Mouse (Mus musculus): ENCODE measurements around the gene Paxx. TPM values are rescaled to one million over a fixed set of nuclear protein-coding genes. Genes with fewer than 3 reads are reported as not detected.

Paxx gene
- polyA plus RNA-seq (2012; rRNA removed) (7.9 and 9.2 TPM in 2 replicates), polyA plus RNA-seq (2014; fragmentation: Nextera tagmentation; extraction: Ambion mirVana) (6.3 and 7.3 TPM in 2 replicates)

GRCm38 (mm10) chr2:25460551-25461309 is at the start of gene Paxx:
Paxx (minus strand) TSS chr2:25461094.
- under 1% methylated on average over 48 of the region's 48 CpGs for WGBS (ENCODE audit: insufficient replicate concordance)
- peak within 1 kb of the TSS; percentile 90 for H3K4me2 ChIP-seq (ENCODE audit: low read depth)
- peak within 1 kb of the TSS; percentile 71 to 83 for H3K4me3 ChIP-seq (ENCODE audit: insufficient read depth in 1 of 2, low read depth in 2 of 2, low read length in 2 of 2)
- TF ChIP-seq CTCF (IDR thresholded peaks at IDR 0.05; ENCODE audit: low read depth) (no peak), EP300 (IDR thresholded peaks at IDR 0.05; ENCODE audit: low read depth) (no peak)
- peaks cover 4 to 11% of the 10 kb centered on the region in 2 experiments for H3K4me1 ChIP-seq (replicated peaks; ENCODE audit: control insufficient read depth in 2 of 2, insufficient read depth in 2 of 2, low read length in 1 of 2)
- peak; percentile 84 for ATAC-seq (ENCODE audit: insufficient read depth)
- H3K27me3 ChIP-seq (ENCODE audit: control insufficient read depth, insufficient read depth, low read length): no peaks in the 10 kb centered on the region
- H3K9ac ChIP-seq (replicated peaks): peak within 1 kb of the TSS; percentile 77
- no peaks in the 10 kb centered on the region for H3K36me3 ChIP-seq (replicated peaks; ENCODE audit: control insufficient read depth, insufficient read depth, low read depth)
- peak within 1 kb of the TSS; percentile 81 for H3K27ac ChIP-seq
- DNase-seq (ENCODE audit: low read depth in 3 of 3, low spot score in 3 of 3): peak; percentile 91 to 95 (median 93)
- no peaks in the 10 kb centered on the region for H3K9me3 ChIP-seq (ENCODE audit: control insufficient read depth, low read length)

DNA sequence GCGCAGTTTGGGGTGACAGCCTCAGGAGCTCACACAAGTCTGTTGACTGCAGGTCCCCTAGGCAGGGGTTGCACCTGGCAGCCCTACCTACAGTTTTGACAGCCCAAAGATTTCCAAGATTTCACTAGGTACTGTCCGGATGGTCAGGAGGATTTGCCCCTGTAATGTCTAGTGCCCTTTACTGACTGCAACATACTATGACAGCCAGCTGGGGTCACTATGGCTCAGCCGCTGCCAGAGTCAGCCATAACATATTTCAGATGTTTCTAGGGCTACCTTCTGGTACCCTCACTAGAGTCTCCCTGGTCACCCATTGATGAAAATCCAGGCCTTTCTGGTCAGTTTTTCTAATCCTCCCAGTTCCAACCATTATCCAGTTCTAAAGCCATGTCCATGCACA is 49.0 kb upstream of the Paxx start:
- no peak for ATAC-seq (ENCODE audit: insufficient read depth)
- DNase-seq (ENCODE audit: low read depth in 3 of 3, low spot score in 3 of 3): no peak
- no peak overlapping the region for H3K27ac ChIP-seq
- no peak overlapping the region for H3K4me3 ChIP-seq (ENCODE audit: insufficient read depth in 1 of 2, low read depth in 2 of 2, low read length in 2 of 2)
- no peaks in the 10 kb centered on the region for H3K27me3 ChIP-seq (ENCODE audit: control insufficient read depth, insufficient read depth, low read length)
- H3K36me3 ChIP-seq (replicated peaks; ENCODE audit: control insufficient read depth, insufficient read depth, low read depth): no peaks in the 10 kb centered on the region; the same call in 1 of the 2 replicates
- 66% methylated on average over 3 of the region's 3 CpGs for WGBS (ENCODE audit: insufficient replicate concordance)
- no peaks in the 10 kb centered on the region; a peak in 1 of 4 replicates for H3K4me1 ChIP-seq (replicated peaks; ENCODE audit: control insufficient read depth in 2 of 2, insufficient read depth in 2 of 2, low read length in 1 of 2)
- H3K9me3 ChIP-seq (ENCODE audit: control insufficient read depth, low read length): no peaks in the 10 kb centered on the region
- TF ChIP-seq EP300 (IDR thresholded peaks at IDR 0.05; ENCODE audit: low read depth) (no peak), CTCF (IDR thresholded peaks at IDR 0.05; ENCODE audit: low read depth) (peak; percentile 45)
- no peak overlapping the region for H3K4me2 ChIP-seq (ENCODE audit: low read depth)
- H3K9ac ChIP-seq (replicated peaks): no peak overlapping the region

GRCm38 (mm10) chr2:25506964-25507363 is 46.1 kb upstream of the Paxx start:
- peak; percentile 53; the same call in 1 of the 2 replicates for TF ChIP-seq CTCF (IDR thresholded peaks at IDR 0.05; ENCODE audit: low read depth)
- no peak for TF ChIP-seq EP300 (IDR thresholded peaks at IDR 0.05; ENCODE audit: low read depth)
- Histone ChIP-seq H3K4me1 (replicated peaks; ENCODE audit: control insufficient read depth in 2 of 2, insufficient read depth in 2 of 2, low read length in 1 of 2) (peaks cover 14 to 19% of the 10 kb centered on the region in 2 experiments), H3K9ac (replicated peaks) (no peak overlapping the region), H3K9me3 (ENCODE audit: control insufficient read depth, low read length) (no peaks in the 10 kb centered on the region), H3K4me3 (ENCODE audit: insufficient read depth in 1 of 2, low read depth in 2 of 2, low read length in 2 of 2) (no peak overlapping the region), H3K4me2 (ENCODE audit: low read depth) (no peak overlapping the region), H3K27ac (no peak overlapping the region), H3K27me3 (ENCODE audit: control insufficient read depth, insufficient read depth, low read length) (no peaks in the 10 kb centered on the region), H3K36me3 (replicated peaks; ENCODE audit: control insufficient read depth, insufficient read depth, low read depth) (peaks cover 3% of the 10 kb centered on the region; the same call in 1 of the 2 replicates)
- ATAC-seq (ENCODE audit: insufficient read depth): no peak
- WGBS (ENCODE audit: insufficient replicate concordance): 47% methylated on average over 5 of the region's 5 CpGs
- no peak for DNase-seq (ENCODE audit: low read depth in 3 of 3, low spot score in 3 of 3)

GRCm38 (mm10) chr2:25505860-25506259 is 45.0 kb upstream of the Paxx start:
- peaks cover 3% of the 10 kb centered on the region; the same call in 1 of the 2 replicates for H3K36me3 ChIP-seq (replicated peaks; ENCODE audit: control insufficient read depth, insufficient read depth, low read depth)
- H3K27me3 ChIP-seq (ENCODE audit: control insufficient read depth, insufficient read depth, low read length): no peaks in the 10 kb centered on the region
- DNase-seq (ENCODE audit: low read depth in 3 of 3, low spot score in 3 of 3) (no peak), ATAC-seq (ENCODE audit: insufficient read depth) (no peak)
- no peak overlapping the region for H3K4me2 ChIP-seq (ENCODE audit: low read depth)
- WGBS (ENCODE audit: insufficient replicate concordance): 84% methylated on average over 4 of the region's 4 CpGs
- H3K9me3 ChIP-seq (ENCODE audit: control insufficient read depth, low read length): no peaks in the 10 kb centered on the region
- H3K27ac ChIP-seq: no peak overlapping the region
- peaks cover 22 to 27% of the 10 kb centered on the region in 2 experiments for H3K4me1 ChIP-seq (replicated peaks; ENCODE audit: control insufficient read depth in 2 of 2, insufficient read depth in 2 of 2, low read length in 1 of 2)
- TF ChIP-seq EP300 (IDR thresholded peaks at IDR 0.05; ENCODE audit: low read depth) (no peak), CTCF (IDR thresholded peaks at IDR 0.05; ENCODE audit: low read depth) (no peak)
- H3K4me3 ChIP-seq (ENCODE audit: insufficient read depth in 1 of 2, low read depth in 2 of 2, low read length in 2 of 2): no peak overlapping the region
- no peak overlapping the region for H3K9ac ChIP-seq (replicated peaks)

DNA sequence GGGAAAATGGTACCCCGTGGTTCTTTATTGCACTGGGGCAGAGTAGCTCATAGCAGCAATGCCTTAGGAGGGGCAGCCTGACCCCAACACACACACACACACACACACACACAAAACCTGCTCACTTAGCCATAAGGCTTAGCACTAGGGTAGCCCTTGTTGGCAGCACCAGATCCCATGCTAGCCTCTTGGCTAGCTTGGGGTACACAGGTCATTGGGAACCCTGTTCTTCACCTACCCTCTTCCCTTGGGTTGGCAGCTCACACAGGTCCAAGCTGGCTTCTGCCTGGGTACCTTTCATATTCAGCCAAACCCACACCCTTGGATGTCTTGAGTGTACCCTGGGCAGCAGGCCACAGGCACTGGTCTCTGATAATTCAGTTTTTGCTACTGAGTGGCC is 44.1 kb upstream of the Paxx start:
- H3K36me3 ChIP-seq (replicated peaks; ENCODE audit: control insufficient read depth, insufficient read depth, low read depth): peaks cover 3% of the 10 kb centered on the region; the same call in 1 of the 2 replicates
- peaks cover 24 to 31% of the 10 kb centered on the region in 2 experiments for H3K4me1 ChIP-seq (replicated peaks; ENCODE audit: control insufficient read depth in 2 of 2, insufficient read depth in 2 of 2, low read length in 1 of 2)
- no peaks in the 10 kb centered on the region for H3K27me3 ChIP-seq (ENCODE audit: control insufficient read depth, insufficient read depth, low read length)
- H3K27ac ChIP-seq: no peak overlapping the region
- H3K9ac ChIP-seq (replicated peaks): no peak overlapping the region
- H3K4me2 ChIP-seq (ENCODE audit: low read depth): no peak overlapping the region
- DNase-seq (ENCODE audit: low read depth in 3 of 3, low spot score in 3 of 3) (no peak), ATAC-seq (ENCODE audit: insufficient read depth) (no peak)
- H3K9me3 ChIP-seq (ENCODE audit: control insufficient read depth, low read length): no peaks in the 10 kb centered on the region
- no peak overlapping the region for H3K4me3 ChIP-seq (ENCODE audit: insufficient read depth in 1 of 2, low read depth in 2 of 2, low read length in 2 of 2)
- TF ChIP-seq EP300 (IDR thresholded peaks at IDR 0.05; ENCODE audit: low read depth) (no peak), CTCF (IDR thresholded peaks at IDR 0.05; ENCODE audit: low read depth) (no peak)
- 57% methylated on average over 1 of the region's 1 CpGs for WGBS (ENCODE audit: insufficient replicate concordance)

Data from liver, embryonic 14.5 days (tissue).